Mouse (Mus musculus): ENCODE data around the gene Ces2e. TPM values are rescaled to one million over a fixed set of nuclear protein-coding genes. Genes with fewer than 3 reads are reported as not detected.
"Not testable (repeated sequence)": the region's sequence is repeated elsewhere in the genome, so short reads cannot be mapped to it uniquely, and the experiment has no call there.

Gene Ces2e
- polyA plus RNA-seq (2012; rRNA removed): 3.3 and 4.8 TPM in 2 replicates

DNA sequence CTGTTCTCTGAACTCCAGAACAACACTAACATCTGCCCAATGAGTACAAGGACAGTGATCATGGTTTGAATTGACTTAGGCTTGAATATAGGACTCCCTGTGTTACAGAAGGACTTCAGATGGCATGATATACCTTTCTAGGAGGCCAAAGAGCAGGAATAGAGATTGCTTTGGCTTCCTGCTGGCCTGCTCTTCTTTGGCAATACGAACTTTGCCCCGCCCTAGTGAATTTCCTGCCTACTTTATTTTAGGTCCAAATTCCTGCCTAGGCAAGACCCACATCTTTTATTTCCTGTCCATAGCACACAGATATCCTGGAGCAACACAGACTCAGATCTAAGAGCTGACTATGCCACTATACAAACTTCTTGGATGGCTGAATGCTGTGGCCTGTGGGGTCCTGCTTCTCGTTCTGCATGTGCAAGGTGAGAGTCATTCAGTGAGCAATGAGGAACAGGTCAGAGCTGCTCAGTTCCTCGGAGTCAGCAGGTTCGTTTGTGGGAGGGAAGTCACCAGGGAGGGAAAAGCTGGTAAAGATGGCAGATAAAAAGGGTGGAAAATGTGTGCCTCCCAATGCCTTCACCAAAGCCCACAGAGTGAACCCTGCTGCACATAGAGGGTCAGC is at the start of gene Ces2e:
TSS of gene Ces2e (plus strand) at position 289 of the 625 bp plus-strand sequence.
- peaks cover 5% of the 10 kb centered on the region; the same call in 1 of the 2 replicates for H3K4me1 ChIP-seq (ENCODE audit: control insufficient read depth, insufficient read depth, low read length)
- no peak for DNase-seq
- no peak within 1 kb of the TSS for H3K4me3 ChIP-seq (replicated peaks; ENCODE audit: extremely low read depth, low read depth, low read length)
- no peak for TF ChIP-seq POLR2A (IDR thresholded peaks at IDR 0.05; ENCODE audit: borderline replicate concordance, extremely low read depth, low read depth, low read length)
- TF ChIP-seq CTCF (IDR thresholded peaks at IDR 0.05; ENCODE audit: insufficient read depth, low read length): no peak
- 37% methylated on average over 5 of the region's 5 CpGs for WGBS

DNA sequence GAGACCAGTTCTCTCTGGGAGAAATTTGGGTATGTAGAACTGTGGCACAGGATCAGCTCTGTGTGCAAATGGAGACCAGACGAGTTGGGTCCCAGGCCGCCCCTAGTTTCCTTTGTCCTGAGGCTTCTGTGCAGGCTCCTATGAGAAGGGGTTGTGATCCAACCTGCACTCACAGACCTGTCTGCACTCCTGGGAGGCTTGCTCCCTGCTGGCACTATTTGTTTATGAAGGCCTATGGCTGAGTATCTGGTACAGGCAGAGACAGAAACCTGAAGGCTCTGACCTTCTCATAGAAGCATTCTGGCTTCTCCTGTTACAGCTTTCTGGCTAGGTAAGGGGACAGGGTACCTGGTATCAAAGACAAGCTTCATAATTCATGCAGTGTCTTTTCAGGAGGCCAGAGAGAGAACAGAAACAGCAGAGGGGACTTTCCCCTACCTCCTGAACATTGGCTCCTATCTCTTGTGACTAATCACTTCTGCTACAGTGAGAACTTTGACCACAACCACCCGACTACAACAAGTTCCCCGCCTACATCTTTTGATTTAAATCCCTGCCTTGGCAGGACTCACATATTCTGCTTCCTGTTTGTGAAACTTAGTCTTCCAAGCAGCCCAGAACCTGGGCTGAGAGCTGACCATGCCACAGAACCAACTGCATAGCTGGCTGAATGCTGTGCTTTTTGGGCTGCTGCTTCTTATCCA is 39.7 kb upstream of the Ces2e start:
- not testable (repeated sequence) for DNase-seq; H3K4me1 ChIP-seq (ENCODE audit: control insufficient read depth, insufficient read depth, low read length); H3K4me3 ChIP-seq (replicated peaks; ENCODE audit: extremely low read depth, low read depth, low read length)
- WGBS: no CpG with 5 or more reads among the region's 4 CpGs

DNA sequence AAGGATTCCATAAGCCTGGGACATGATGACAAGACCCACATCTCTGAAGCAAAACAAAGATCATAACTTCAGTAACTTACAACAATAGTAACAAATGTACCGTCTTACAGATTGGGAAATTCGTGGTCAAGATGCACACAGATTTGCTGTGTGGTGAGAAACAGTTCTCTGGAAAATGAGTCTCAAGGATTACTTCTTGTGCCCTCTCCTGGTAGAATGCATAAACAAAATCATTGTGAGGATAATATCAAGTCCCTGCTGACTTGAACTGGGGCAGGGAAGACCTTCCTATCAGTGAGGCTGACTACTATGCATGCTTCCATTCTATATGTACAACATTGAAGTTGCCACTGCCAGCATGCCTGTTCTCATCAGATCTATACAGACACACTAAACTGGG is 24.3 kb upstream of the Ces2e start:
- H3K4me1 ChIP-seq (ENCODE audit: control insufficient read depth, insufficient read depth, low read length): no peaks in the 10 kb centered on the region
- DNase-seq: no peak
- WGBS: 59% methylated on average over 2 of the region's 2 CpGs
- TF ChIP-seq CTCF (IDR thresholded peaks at IDR 0.05; ENCODE audit: insufficient read depth, low read length): no peak
- TF ChIP-seq POLR2A (IDR thresholded peaks at IDR 0.05; ENCODE audit: borderline replicate concordance, extremely low read depth, low read depth, low read length): no peak
- H3K4me3 ChIP-seq (replicated peaks; ENCODE audit: extremely low read depth, low read depth, low read length): no peak overlapping the region

DNA sequence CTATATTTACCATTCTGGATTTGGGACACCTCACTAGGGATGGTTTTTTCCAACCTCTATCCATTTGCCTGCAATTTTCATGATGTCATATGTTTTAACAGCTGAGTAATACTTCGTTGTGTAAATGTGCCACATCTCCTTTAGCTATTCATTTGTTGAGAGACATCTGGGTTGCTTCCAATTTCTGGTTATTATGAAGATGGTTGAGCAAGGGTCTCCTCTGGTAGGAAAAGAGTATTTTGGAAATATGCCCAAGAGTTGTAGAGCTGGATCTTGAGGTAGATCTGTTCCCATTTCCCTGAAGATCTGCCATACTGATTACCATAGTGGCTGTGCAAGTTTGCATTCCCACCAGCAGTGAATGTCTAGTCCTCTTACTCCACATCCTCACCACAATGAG is 18.9 kb upstream of the Ces2e start:
- DNase-seq: no peak
- no peaks in the 10 kb centered on the region for H3K4me1 ChIP-seq (ENCODE audit: control insufficient read depth, insufficient read depth, low read length)
- TF ChIP-seq CTCF (IDR thresholded peaks at IDR 0.05; ENCODE audit: insufficient read depth, low read length) (no peak), POLR2A (IDR thresholded peaks at IDR 0.05; ENCODE audit: borderline replicate concordance, extremely low read depth, low read depth, low read length) (no peak)
- 39% methylated on average over 1 of the region's 1 CpGs for WGBS
- H3K4me3 ChIP-seq (replicated peaks; ENCODE audit: extremely low read depth, low read depth, low read length): no peak overlapping the region

DNA sequence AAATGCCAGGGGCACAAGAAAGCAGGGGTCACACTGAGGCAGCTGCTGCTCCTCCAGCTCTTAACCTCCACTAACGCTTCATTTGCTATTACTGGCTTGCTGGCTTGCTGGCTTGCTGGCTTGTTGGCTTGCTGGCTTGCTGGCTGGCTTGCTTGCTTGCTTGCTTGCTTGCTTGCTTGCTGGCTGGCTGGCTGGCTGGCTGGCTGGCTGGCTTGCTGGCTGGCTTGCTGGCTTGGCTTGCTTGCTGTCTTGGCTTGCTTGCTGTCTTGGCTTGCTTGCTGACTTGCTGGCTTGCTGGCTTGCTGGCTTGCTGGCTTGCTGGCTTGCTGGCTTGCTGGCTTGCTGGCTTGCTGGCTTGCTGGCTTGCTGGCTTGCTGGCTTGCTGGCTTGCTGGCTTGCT is 17.0 kb upstream of the Ces2e start:
- DNase-seq: peak; percentile 10
- WGBS: 60% methylated on average over 1 of the region's 1 CpGs
- H3K4me1 ChIP-seq (ENCODE audit: control insufficient read depth, insufficient read depth, low read length); H3K4me3 ChIP-seq (replicated peaks; ENCODE audit: extremely low read depth, low read depth, low read length): not testable (repeated sequence)

DNA sequence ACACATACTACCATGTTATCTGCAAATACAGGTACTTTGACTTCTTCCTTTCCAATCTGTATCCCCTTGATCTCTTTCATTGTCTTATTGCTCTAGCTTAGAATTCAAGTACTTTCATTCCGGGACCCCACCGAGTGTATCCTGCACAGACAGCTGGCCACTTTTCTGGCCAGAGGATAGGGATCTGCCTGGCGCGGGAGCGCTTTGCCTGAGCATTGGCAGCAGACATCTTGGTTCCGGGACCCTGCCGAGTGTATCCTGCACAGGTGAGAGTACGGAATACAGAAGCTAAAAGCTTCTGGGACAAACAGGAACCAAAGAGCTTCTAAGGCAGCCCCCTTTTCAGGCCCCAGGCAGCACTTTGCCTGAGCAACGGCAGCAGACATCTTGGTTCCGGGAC is 16.4 kb upstream of the Ces2e start:
- H3K4me3 ChIP-seq (replicated peaks; ENCODE audit: extremely low read depth, low read depth, low read length); DNase-seq; H3K4me1 ChIP-seq (ENCODE audit: control insufficient read depth, insufficient read depth, low read length): not testable (repeated sequence)
- WGBS: 91% methylated on average over 10 of the region's 10 CpGs

DNA sequence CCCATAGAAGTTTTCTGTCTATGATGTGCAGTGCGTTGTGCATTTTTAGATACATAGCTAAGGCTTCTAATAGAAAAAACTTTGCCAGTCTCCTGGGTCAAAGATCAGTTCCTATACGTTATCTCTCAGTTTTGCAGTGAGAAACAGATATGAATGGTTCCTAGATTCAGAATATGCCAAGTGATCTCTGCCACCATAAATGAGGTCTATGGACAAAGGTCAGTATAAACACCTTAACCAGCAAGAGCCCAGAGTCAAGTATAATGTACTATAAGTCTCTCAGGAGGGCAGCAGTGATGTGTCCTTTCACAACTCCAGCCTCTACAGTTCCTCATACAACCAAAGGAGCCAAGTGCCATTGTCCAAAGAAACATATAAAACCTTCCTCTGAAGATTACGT is 1.2 kb downstream of the Ces2e start:
- WGBS: 86% methylated on average over 3 of the region's 3 CpGs
- no peak for DNase-seq
- no peak for TF ChIP-seq POLR2A (IDR thresholded peaks at IDR 0.05; ENCODE audit: borderline replicate concordance, extremely low read depth, low read depth, low read length)
- Histone ChIP-seq H3K4me1 (ENCODE audit: control insufficient read depth, insufficient read depth, low read length) (peaks cover 5% of the 10 kb centered on the region; the same call in 1 of the 2 replicates), H3K4me3 (replicated peaks; ENCODE audit: extremely low read depth, low read depth, low read length) (no peak overlapping the region)

DNA sequence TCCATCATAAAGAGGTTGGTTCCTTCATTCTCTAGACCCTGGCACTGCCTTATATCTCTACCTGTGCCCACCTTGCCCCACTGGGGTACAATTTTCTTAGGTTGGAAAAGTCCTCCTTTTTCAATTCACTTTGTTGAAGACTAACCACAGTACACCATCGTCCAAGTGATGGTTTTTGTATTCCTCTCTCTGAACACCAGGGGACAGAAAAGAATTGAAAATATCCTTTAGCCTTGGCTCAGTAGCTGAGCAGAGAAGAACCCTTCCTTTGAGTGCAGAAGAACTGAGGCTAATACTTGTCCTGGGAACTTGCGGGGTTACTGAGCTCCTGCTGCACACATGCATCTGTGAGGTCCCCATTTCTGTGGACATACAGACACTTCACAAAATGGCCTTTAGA is 18.6 kb downstream of the Ces2e start:
- Histone ChIP-seq H3K4me3 (replicated peaks; ENCODE audit: extremely low read depth, low read depth, low read length) (no peak overlapping the region), H3K4me1 (ENCODE audit: control insufficient read depth, insufficient read depth, low read length) (no peaks in the 10 kb centered on the region)
- DNase-seq: no peak
- WGBS: 74% methylated on average over 2 of the region's 2 CpGs
- TF ChIP-seq CTCF (IDR thresholded peaks at IDR 0.05; ENCODE audit: insufficient read depth, low read length): no peak
- TF ChIP-seq POLR2A (IDR thresholded peaks at IDR 0.05; ENCODE audit: borderline replicate concordance, extremely low read depth, low read depth, low read length): no peak

DNA sequence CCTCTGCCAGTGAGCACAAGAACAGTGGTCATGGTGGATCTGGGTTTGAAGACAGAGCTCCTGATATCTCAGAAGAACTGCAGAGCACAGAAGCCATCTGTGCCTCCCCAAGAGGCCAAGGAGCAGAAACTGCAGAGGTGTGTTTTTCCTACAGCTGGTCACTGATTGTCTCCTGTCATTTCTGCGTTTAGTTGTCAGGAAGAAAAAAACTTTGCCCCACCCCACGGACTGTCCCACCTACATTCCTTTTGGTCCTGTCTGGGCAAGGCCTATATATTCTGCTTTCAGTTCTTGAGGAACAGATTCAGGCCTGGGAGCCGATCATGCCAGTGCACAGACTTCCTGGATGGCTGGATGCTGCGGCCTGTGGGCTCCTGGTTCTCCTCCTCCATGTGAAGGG is 21.0 kb downstream of the Ces2e start, which contains the start of gene Ces2f:
TSS of gene Ces2f (plus strand) at position 301 of the 400 bp plus-strand sequence.
- no peaks in the 10 kb centered on the region for H3K4me1 ChIP-seq (ENCODE audit: control insufficient read depth, insufficient read depth, low read length)
- WGBS: 66% methylated on average over 4 of the region's 4 CpGs
- TF ChIP-seq POLR2A (IDR thresholded peaks at IDR 0.05; ENCODE audit: borderline replicate concordance, extremely low read depth, low read depth, low read length): no peak
- no peak for TF ChIP-seq CTCF (IDR thresholded peaks at IDR 0.05; ENCODE audit: insufficient read depth, low read length)
- no peak within 1 kb of the TSS for H3K4me3 ChIP-seq (replicated peaks; ENCODE audit: extremely low read depth, low read depth, low read length)
- DNase-seq: no peak

DNA sequence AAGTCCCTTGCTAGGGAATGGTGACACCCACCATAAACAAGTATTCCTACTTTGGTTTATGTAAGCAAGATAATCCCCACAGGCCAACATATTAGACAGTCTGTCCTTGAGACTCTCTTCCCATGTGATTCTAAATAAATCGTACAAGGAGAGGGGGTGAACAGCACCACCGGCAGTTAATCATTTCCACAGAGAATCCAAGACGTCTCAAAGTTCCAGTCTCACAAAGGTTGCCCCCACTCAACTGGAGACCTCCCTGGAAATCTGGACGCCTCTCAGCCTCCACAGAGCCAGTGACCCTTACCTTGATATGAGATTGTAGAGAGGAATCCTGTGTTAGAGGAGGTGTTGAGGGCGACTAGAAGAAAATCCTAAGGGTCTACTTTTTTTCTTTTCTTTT is 23.0 kb downstream of the Ces2e start:
- no peak for DNase-seq
- H3K4me1 ChIP-seq (ENCODE audit: control insufficient read depth, insufficient read depth, low read length): no peaks in the 10 kb centered on the region
- 65% methylated on average over 5 of the region's 5 CpGs for WGBS
- no peak for TF ChIP-seq CTCF (IDR thresholded peaks at IDR 0.05; ENCODE audit: insufficient read depth, low read length)
- no peak for TF ChIP-seq POLR2A (IDR thresholded peaks at IDR 0.05; ENCODE audit: borderline replicate concordance, extremely low read depth, low read depth, low read length)
- H3K4me3 ChIP-seq (replicated peaks; ENCODE audit: extremely low read depth, low read depth, low read length): no peak overlapping the region

Measured in lung, adult 2 months (tissue).